Mouse (Mus musculus): ENCODE measurements around the gene AB124611. TPM values are rescaled to one million over a fixed set of nuclear protein-coding genes. Genes with fewer than 3 reads are reported as not detected.
"Not testable (repeated sequence)": the region's sequence is repeated elsewhere in the genome, so short reads cannot be mapped to it uniquely, and the experiment has no call there.

The AB124611 gene
- total RNA-seq, 2 experiments from 2014 or later = not detected

- not testable (repeated sequence) for DNase-seq (ENCODE audit: low spot score in 2 of 2)
These were observed 7.3 kb upstream of the AB124611 start for GRCm38 (mm10) chr9:21518690-21519089.

- no peak for DNase-seq (ENCODE audit: low spot score in 2 of 2)
These were observed 637 bp upstream of the AB124611 start for GRCm38 (mm10) chr9:21525142-21525936.

GRCm38 (mm10) chr9:21526634-21526944 is 613 bp downstream of the AB124611 start:
- no peak for DNase-seq (ENCODE audit: low spot score in 2 of 2)

- no peak for DNase-seq (ENCODE audit: low spot score in 2 of 2)
These were observed 1.3 kb downstream of the AB124611 start for GRCm38 (mm10) chr9:21527100-21527801.

GRCm38 (mm10) chr9:21527917-21528324 is 1.9 kb downstream of the AB124611 start:
- no peak for DNase-seq (ENCODE audit: low spot score in 2 of 2)

- DNase-seq (ENCODE audit: low spot score in 2 of 2) = no peak
These were observed 10.5 kb downstream of the AB124611 start for GRCm38 (mm10) chr9:21536501-21536900.

- DNase-seq (ENCODE audit: low spot score in 2 of 2) = no peak
These were observed 11.0 kb downstream of the AB124611 start for GRCm38 (mm10) chr9:21537009-21537408.

GRCm38 (mm10) chr9:21539981-21540753 is 14.2 kb downstream of the AB124611 start:
- DNase-seq (ENCODE audit: low spot score in 2 of 2) = no peak

GRCm38 (mm10) chr9:21542001-21542400 is 16.0 kb downstream of the AB124611 start:
- DNase-seq (ENCODE audit: low spot score in 2 of 2) = not testable (repeated sequence)

- DNase-seq (ENCODE audit: low spot score in 2 of 2) = no peak
These were observed 19.5 kb downstream of the AB124611 start for GRCm38 (mm10) chr9:21545351-21545915.

- DNase-seq (ENCODE audit: low spot score in 2 of 2) = peak; percentile 99
These were observed 20.2 kb downstream of the AB124611 start for GRCm38 (mm10) chr9:21545916-21546788.

- DNase-seq (ENCODE audit: low spot score in 2 of 2) = no peak
These were observed 20.8 kb downstream of the AB124611 start, which contains the start of gene Carm1 for GRCm38 (mm10) chr9:21546789-21547074. Carm1 (plus strand) TSS chr9:21546894.

GRCm38 (mm10) chr9:21547075-21547941 is 21.3 kb downstream of the AB124611 start:
- peak; percentile 35 to 59 for DNase-seq (ENCODE audit: low spot score in 2 of 2)

GRCm38 (mm10) chr9:21551049-21551448 is 25.1 kb downstream of the AB124611 start:
- no peak for DNase-seq (ENCODE audit: low spot score in 2 of 2)

- no peak for DNase-seq (ENCODE audit: low spot score in 2 of 2)
These were observed 27.8 kb downstream of the AB124611 start for GRCm38 (mm10) chr9:21553607-21554273.

GRCm38 (mm10) chr9:21555198-21555742 is 29.3 kb downstream of the AB124611 start:
- DNase-seq (ENCODE audit: low spot score in 2 of 2) = no peak

GRCm38 (mm10) chr9:21556996-21557395 is 31.0 kb downstream of the AB124611 start:
- DNase-seq (ENCODE audit: low spot score in 2 of 2) = no peak

GRCm38 (mm10) chr9:21557556-21557955 is 31.6 kb downstream of the AB124611 start:
- DNase-seq (ENCODE audit: low spot score in 2 of 2) = no peak

GRCm38 (mm10) chr9:21558366-21558765 is 32.4 kb downstream of the AB124611 start:
- DNase-seq (ENCODE audit: low spot score in 2 of 2) = no peak
